Mouse (Mus musculus) thymus, adult 2 months (tissue): Measurements from ENCODE around the gene Prr12.

Experiments used
- CTCF ChIP-seq: fragments of 200-500 bp; IDR thresholded peaks from 2 replicates; pipeline ENCODE4 v1.5.1; 2012; ENCODE audit warnings: mild to moderate bottlenecking, control low read depth, low read length, moderate library complexity, borderline replicate concordance; ENCODE audit not compliant: control insufficient read depth, poor library complexity, insufficient read depth; ENCODE audit errors: extremely low read depth
- POLR2A ChIP-seq: fragments of 200-500 bp; IDR thresholded peaks from 2 replicates; pipeline ENCODE4 v1.6.1; 2012; ENCODE audit warnings: mild to moderate bottlenecking, low read length, control low read depth, moderate library complexity; ENCODE audit not compliant: control insufficient read depth, poor library complexity, insufficient read depth; ENCODE audit errors: extremely low read depth

DNA sequence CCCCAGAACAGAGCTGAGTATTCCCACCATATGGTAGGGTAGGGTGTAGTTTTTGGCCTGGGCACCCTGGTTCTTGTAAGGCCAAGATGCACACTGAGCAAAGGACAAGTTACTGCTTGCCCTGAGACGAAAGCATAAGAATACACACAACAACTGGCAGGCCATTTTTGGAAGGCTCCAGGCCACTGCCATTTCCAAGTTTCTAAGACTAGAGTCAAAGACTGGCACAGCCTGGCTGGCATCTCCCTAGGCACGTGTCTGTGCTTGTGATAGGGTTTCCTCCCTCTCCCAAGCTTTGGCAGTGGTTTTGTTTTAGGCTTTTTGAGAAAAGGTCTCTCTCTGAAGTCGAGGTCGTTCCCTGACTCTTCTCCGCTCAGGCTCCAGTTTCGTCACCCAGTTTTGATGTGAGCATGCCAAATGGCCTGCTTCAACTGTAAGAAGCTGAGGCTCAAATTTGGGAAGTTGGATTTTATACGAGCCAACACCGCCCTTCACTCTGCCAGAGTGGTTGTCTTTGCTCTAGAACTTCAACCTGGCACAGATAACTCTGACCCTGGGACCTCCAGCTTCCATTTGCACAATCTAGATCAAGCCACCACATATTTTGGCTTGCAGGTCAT is 27.0 kb downstream of the Prr12 start:
- TF ChIP-seq CTCF (no peak), POLR2A (no peak)
